Mouse (Mus musculus): ENCODE results near the gene Trio.
"Not testable (repeated sequence)": the region's sequence is repeated elsewhere in the genome, so short reads cannot be mapped to it uniquely, and the experiment has no call there.

The Trio gene

GRCm38 (mm10) chr15:27827871-27828270 lies 197.8 kb downstream of the Trio start:
- not testable (repeated sequence) for DNase-seq (ENCODE audit: low spot score)

- DNase-seq (ENCODE audit: low spot score), result no peak
Observed at GRCm38 (mm10) chr15:27826886-27827285, 198.8 kb downstream of the Trio start.

GRCm38 (mm10) chr15:27826048-27826637 lies 199.5 kb downstream of the Trio start:
- no peak for DNase-seq (ENCODE audit: low spot score)

GRCm38 (mm10) chr15:27825390-27825789 lies 200.3 kb downstream of the Trio start:
- no peak for DNase-seq (ENCODE audit: low spot score)

GRCm38 (mm10) chr15:27823581-27823980 lies 202.1 kb downstream of the Trio start:
- DNase-seq (ENCODE audit: low spot score), result no peak

- DNase-seq (ENCODE audit: low spot score), result no peak
Observed at GRCm38 (mm10) chr15:27822461-27822860, 203.2 kb downstream of the Trio start.

- no peak for DNase-seq (ENCODE audit: low spot score)
Observed at GRCm38 (mm10) chr15:27821651-27822364, 203.8 kb downstream of the Trio start.

- DNase-seq (ENCODE audit: low spot score), result no peak
Observed at GRCm38 (mm10) chr15:27817096-27817495, 208.6 kb downstream of the Trio start.

GRCm38 (mm10) chr15:27814677-27815391 lies 210.8 kb downstream of the Trio start:
- no peak for DNase-seq (ENCODE audit: low spot score)

GRCm38 (mm10) chr15:27810793-27811488 lies 214.7 kb downstream of the Trio start:
- DNase-seq (ENCODE audit: low spot score), result no peak

GRCm38 (mm10) chr15:27810262-27810661 lies 215.4 kb downstream of the Trio start:
- DNase-seq (ENCODE audit: low spot score), result no peak

- DNase-seq (ENCODE audit: low spot score), result no peak
Observed at GRCm38 (mm10) chr15:27808596-27809276, 216.9 kb downstream of the Trio start.

- no peak for DNase-seq (ENCODE audit: low spot score)
Observed at GRCm38 (mm10) chr15:27806219-27806618, 219.4 kb downstream of the Trio start.

- DNase-seq (ENCODE audit: low spot score), result no peak
Observed at GRCm38 (mm10) chr15:27805654-27806053, 220.0 kb downstream of the Trio start.

GRCm38 (mm10) chr15:27804447-27804846 lies 221.2 kb downstream of the Trio start:
- DNase-seq (ENCODE audit: low spot score), result no peak

GRCm38 (mm10) chr15:27803568-27804345 lies 221.9 kb downstream of the Trio start:
- DNase-seq (ENCODE audit: low spot score), result no peak

GRCm38 (mm10) chr15:27802243-27802642 lies 223.4 kb downstream of the Trio start:
- no peak for DNase-seq (ENCODE audit: low spot score)

- DNase-seq (ENCODE audit: low spot score), result no peak
Observed at GRCm38 (mm10) chr15:27801177-27801576, 224.5 kb downstream of the Trio start.

- no peak for DNase-seq (ENCODE audit: low spot score)
Observed at GRCm38 (mm10) chr15:27797480-27798155, 228.0 kb downstream of the Trio start.

- no peak for DNase-seq (ENCODE audit: low spot score)
Observed at GRCm38 (mm10) chr15:27796868-27797222, 228.8 kb downstream of the Trio start.

All from ovary, postnatal 10 days (tissue).